Comparison of ENCODE assay signal across 14 mouse cellular contexts in genomic region chr1:85746511-85746910, GRCm38 (mm10).
"Had no signal": no experiment of that assay in that cellular context is flagged by ENCODE, and none has a peak within 500 bp of the region (broad histone marks: within the 10 kb centered on the region; RNA-seq: fewer than 3 reads in every experiment).

No protein-coding gene starts in this region.

- ATAC-seq: midbrain, embryonic 16.5 days had no signal

- DNase-seq: lung, adult 18-20 months; lung, embryonic 14.5 days; lung, postnatal 10 days; lung, postnatal 4 days; midbrain, embryonic 14.5 days; retina, postnatal 1 day; right cerebral cortex, adult 18-20 months; right cerebral cortex, postnatal 25 days; right cerebral cortex, postnatal 4 days; spleen, adult 18-20 months; thymus, adult 18-20 months; thymus, postnatal 14 days; thymus, postnatal 36 days had no signal
